Mouse (Mus musculus): ENCODE results near the gene Rps15.

The Rps15 gene

GRCm38 (mm10) chr10:80341491-80342304 is 49.4 kb downstream of the Rps15 start:
- no peak for DNase-seq (ENCODE audit: low spot score in 2 of 2)

GRCm38 (mm10) chr10:80342305-80342748 is 50.1 kb downstream of the Rps15 start:
- no peak for DNase-seq (ENCODE audit: low spot score in 2 of 2)

GRCm38 (mm10) chr10:80342749-80343424 is 50.6 kb downstream of the Rps15 start:
- DNase-seq (ENCODE audit: low spot score in 2 of 2): peak; percentile 40 to 68

- DNase-seq (ENCODE audit: low spot score in 2 of 2): no peak
Measured at GRCm38 (mm10) chr10:80343425-80343895, 51.2 kb downstream of the Rps15 start.
